Mouse (Mus musculus) liver, embryonic 14.5 days (tissue): Measurements from ENCODE around the gene Gimap5. TPM values are rescaled to one million over a fixed set of nuclear protein-coding genes. Genes with fewer than 3 reads are reported as not detected.

Experiments
- ATAC-seq: fragments of 200-750 bp; cut with Nextera tagmentation; 2 replicates; pipeline ENCODE4 v1.8.0; 2017; ENCODE audit warnings: moderate number of reproducible peaks, mild to moderate bottlenecking, moderate library complexity; ENCODE audit not compliant: insufficient read depth
- DNase-seq, 3 experiments: peaks; one replicate each; pipeline ENCODE4 v3.0.0-alpha.2; 2012 to 2013; ENCODE audit warnings: low read depth in 3 of 3, low spot score in 3 of 3
- H3K27ac ChIP-seq: fragments of 300-500 bp; sonication (generic); 2 replicates; pipeline ENCODE4 v1.5.1; 2014; ENCODE audit warnings: moderate library complexity, mild to moderate bottlenecking, control low read depth, inconsistent platforms
- H3K27me3 ChIP-seq: fragments of 300-500 bp; sonication (generic); 2 replicates; pipeline ENCODE4 v1.6.1; 2014; ENCODE audit warnings: mild to moderate bottlenecking, low read length, moderate library complexity; ENCODE audit not compliant: control insufficient read depth, insufficient read depth
- H3K36me3 ChIP-seq: fragments of 300-500 bp; sonication (generic); replicated peaks from 2 replicates; pipeline ENCODE4 v1.6.1; 2014; ENCODE audit warnings: low read depth; ENCODE audit not compliant: control insufficient read depth, insufficient read depth
- H3K4me1 ChIP-seq, 2 experiments: fragments of 200-500 bp in 1 of 2; fragments of 300-500 bp in 1 of 2; sonication (generic) in 1 of 2; replicated peaks; 2 replicates each; pipeline ENCODE4 v1.6.1; 2012 to 2014; ENCODE audit warnings: antibody characterized with exemption in 1 of 2, inconsistent platforms in 1 of 2, low read length in 1 of 2; ENCODE audit not compliant: control insufficient read depth in 2 of 2, insufficient read depth in 2 of 2
- H3K4me2 ChIP-seq: fragments of 300-500 bp; sonication (generic); 2 replicates; pipeline ENCODE4 v1.6.1; 2014; ENCODE audit warnings: low read depth, mild to moderate bottlenecking, control low read depth, moderate library complexity
- H3K4me3 ChIP-seq, 2 experiments: fragments of 200-500 bp in 1 of 2; fragments of 300-500 bp in 1 of 2; sonication (generic) in 1 of 2; 2 replicates each; pipeline ENCODE4 v1.5.1; 2012 to 2014; ENCODE audit warnings: low read depth in 2 of 2, low read length in 2 of 2, mild to moderate bottlenecking in 2 of 2, control low read depth in 1 of 2, inconsistent platforms in 1 of 2, moderate library complexity in 1 of 2; ENCODE audit not compliant: insufficient read depth in 1 of 2
- H3K9ac ChIP-seq: fragments of 300-500 bp; sonication (generic); replicated peaks from 2 replicates; pipeline ENCODE4 v1.6.1; 2014; ENCODE audit warnings: mild to moderate bottlenecking, control low read depth, moderate library complexity
- H3K9me3 ChIP-seq: fragments of 300-500 bp; sonication (generic); 2 replicates; pipeline ENCODE4 v1.6.1; 2016; ENCODE audit warnings: low read length, mixed read lengths; ENCODE audit not compliant: control insufficient read depth
- CTCF ChIP-seq: IDR thresholded peaks from 2 replicates; pipeline ENCODE4 v1.5.1; 2016; ENCODE audit warnings: antibody characterized with exemption, low read depth, control low read depth
- EP300 ChIP-seq: IDR thresholded peaks from 2 replicates; pipeline ENCODE4 v1.6.1; 2016; ENCODE audit warnings: antibody characterized with exemption, low read depth
- polyA plus RNA-seq, 2 experiments: library from polyadenylated mRNA; depleted of rRNA in 1 of 2; stranded (reverse) in 1 of 2; unstranded in 1 of 2; fragments of >200 nt; fragmentation: Nextera tagmentation in 1 of 2; extraction: Ambion mirVana in 1 of 2; gene quantifications; 2 replicates each; pipeline versions ENCODE4 v1.2.1 to v1.2.3; 2012 to 2014

The Gimap5 gene
- polyA plus RNA-seq, 2 experiments: 1.8 to 2.7 TPM

- H3K4me3 ChIP-seq: no peak overlapping the region
- TF ChIP-seq CTCF: no peak
- TF ChIP-seq EP300: no peak
- H3K9me3 ChIP-seq: no peaks in the 10 kb centered on the region
These were observed 57.5 kb downstream of the Gimap5 start for GRCm38 (mm10) chr6:48803406-48804051.

More at GRCm38 (mm10) chr6:48803406-48804051, 57.5 kb downstream of the Gimap5 start:
- Histone ChIP-seq H3K4me1 (no peaks in the 10 kb centered on the region), H3K27ac (no peak overlapping the region), H3K4me2 (no peak overlapping the region), H3K36me3 (no peaks in the 10 kb centered on the region), H3K27me3 (no peaks in the 10 kb centered on the region), H3K9ac (no peak overlapping the region)
- ATAC-seq (no peak), DNase-seq (no peak)

Other genes with a start within 250 kb of the Gimap5 start
- 0.75 and 1.0 TPM in 2 replicates for gene Atp6v0e2, start 208.6 kb upstream of the Gimap5 start, polyA plus RNA-seq (2012; rRNA removed)
- gene Atp6v0e2, start 208.6 kb upstream of the Gimap5 start, polyA plus RNA-seq (2014; fragmentation: Nextera tagmentation; extraction: Ambion mirVana): 0.77 and 0.81 TPM in 2 replicates
- gene Lrrc61, start 191.4 kb upstream of the Gimap5 start, polyA plus RNA-seq (2012; rRNA removed): 2.8 and 3.0 TPM in 2 replicates
- gene Lrrc61, start 191.4 kb upstream of the Gimap5 start, polyA plus RNA-seq (2014; fragmentation: Nextera tagmentation; extraction: Ambion mirVana): 1.3 and 1.7 TPM in 2 replicates
- 11.3 and 12.0 TPM in 2 replicates for gene Rarres2, start 173.4 kb upstream of the Gimap5 start, polyA plus RNA-seq (2012; rRNA removed)
- 16.3 and 20.0 TPM in 2 replicates for gene Rarres2, start 173.4 kb upstream of the Gimap5 start, polyA plus RNA-seq (2014; fragmentation: Nextera tagmentation; extraction: Ambion mirVana)
- gene Gm45021, start 156.6 kb upstream of the Gimap5 start, polyA plus RNA-seq (2012; rRNA removed): not detected in 2 replicates
- not detected in 2 replicates for gene Gm45021, start 156.6 kb upstream of the Gimap5 start, polyA plus RNA-seq (2014; fragmentation: Nextera tagmentation; extraction: Ambion mirVana)
- gene Repin1, start 152.3 kb upstream of the Gimap5 start, polyA plus RNA-seq (2012; rRNA removed): 7.1 and 7.3 TPM in 2 replicates
- gene Repin1, start 152.3 kb upstream of the Gimap5 start, polyA plus RNA-seq (2014; fragmentation: Nextera tagmentation; extraction: Ambion mirVana): 6.3 and 6.5 TPM in 2 replicates
- not detected in 2 replicates for gene Gm44965, start 152.3 kb upstream of the Gimap5 start, polyA plus RNA-seq (2012; rRNA removed)
- not detected in 2 replicates for gene Gm44965, start 152.3 kb upstream of the Gimap5 start, polyA plus RNA-seq (2014; fragmentation: Nextera tagmentation; extraction: Ambion mirVana)
- 1.0 TPM in 2 replicates for gene Zfp775, start 144.1 kb upstream of the Gimap5 start, polyA plus RNA-seq (2012; rRNA removed)
- 1.4 and 1.7 TPM in 2 replicates for gene Zfp775, start 144.1 kb upstream of the Gimap5 start, polyA plus RNA-seq (2014; fragmentation: Nextera tagmentation; extraction: Ambion mirVana)
- gene AI854703, start 119.4 kb upstream of the Gimap5 start, polyA plus RNA-seq (2012; rRNA removed): 0.31 and 0.34 TPM in 2 replicates
- gene AI854703, start 119.4 kb upstream of the Gimap5 start, polyA plus RNA-seq (2014; fragmentation: Nextera tagmentation; extraction: Ambion mirVana): 0.06 and 0.27 TPM in 2 replicates
- gene Gimap8, start 99.0 kb upstream of the Gimap5 start, polyA plus RNA-seq (2012; rRNA removed): 0.90 and 1.3 TPM in 2 replicates
- gene Gimap8, start 99.0 kb upstream of the Gimap5 start, polyA plus RNA-seq (2014; fragmentation: Nextera tagmentation; extraction: Ambion mirVana): 0.17 and 0.18 TPM in 2 replicates
- gene Gimap9, start 70.1 kb upstream of the Gimap5 start, polyA plus RNA-seq (2012; rRNA removed): 3.9 and 7.2 TPM in 2 replicates
- gene Gimap9, start 70.1 kb upstream of the Gimap5 start, polyA plus RNA-seq (2014; fragmentation: Nextera tagmentation; extraction: Ambion mirVana): 8.0 and 10.6 TPM in 2 replicates
- 5.0 and 6.2 TPM in 2 replicates for gene Gimap4, start 61.6 kb upstream of the Gimap5 start, polyA plus RNA-seq (2012; rRNA removed)
- gene Gimap4, start 61.6 kb upstream of the Gimap5 start, polyA plus RNA-seq (2014; fragmentation: Nextera tagmentation; extraction: Ambion mirVana): 8.3 and 8.8 TPM in 2 replicates
- 2.7 and 4.3 TPM in 2 replicates for gene Gimap6, start 38.0 kb upstream of the Gimap5 start, polyA plus RNA-seq (2012; rRNA removed)
- 6.6 and 6.8 TPM in 2 replicates for gene Gimap6, start 38.0 kb upstream of the Gimap5 start, polyA plus RNA-seq (2014; fragmentation: Nextera tagmentation; extraction: Ambion mirVana)
- 0.39 TPM in 1 of 2 replicates, not detected in the other for gene Gm28053, start 27.6 kb upstream of the Gimap5 start, polyA plus RNA-seq (2012; rRNA removed)
- gene Gm28053, start 27.6 kb upstream of the Gimap5 start, polyA plus RNA-seq (2014; fragmentation: Nextera tagmentation; extraction: Ambion mirVana): 0.48 and 1.0 TPM in 2 replicates
- 0.06 TPM in 1 of 2 replicates, not detected in the other for gene Gimap7, start 27.6 kb upstream of the Gimap5 start, polyA plus RNA-seq (2012; rRNA removed)
- gene Gimap7, start 27.6 kb upstream of the Gimap5 start, polyA plus RNA-seq (2014; fragmentation: Nextera tagmentation; extraction: Ambion mirVana): 0.10 TPM in 1 of 2 replicates, not detected in the other
- gene Gimap1, start 7.1 kb upstream of the Gimap5 start, polyA plus RNA-seq (2012; rRNA removed): 1.1 and 1.8 TPM in 2 replicates
- gene Gimap1, start 7.1 kb upstream of the Gimap5 start, polyA plus RNA-seq (2014; fragmentation: Nextera tagmentation; extraction: Ambion mirVana): 3.2 and 5.5 TPM in 2 replicates
- gene Gimap3, start 24.7 kb downstream of the Gimap5 start, polyA plus RNA-seq (2012; rRNA removed): 0.05 and 0.06 TPM in 2 replicates
- gene Gimap3, start 24.7 kb downstream of the Gimap5 start, polyA plus RNA-seq (2014; fragmentation: Nextera tagmentation; extraction: Ambion mirVana): not detected in 2 replicates
- 34.5 and 37.1 TPM in 2 replicates for gene Tmem176a, start 94.7 kb downstream of the Gimap5 start, polyA plus RNA-seq (2012; rRNA removed)
- 112 and 126 TPM in 2 replicates for gene Tmem176a, start 94.7 kb downstream of the Gimap5 start, polyA plus RNA-seq (2014; fragmentation: Nextera tagmentation; extraction: Ambion mirVana)
- 94.7 and 107 TPM in 2 replicates for gene Tmem176b, start 95.3 kb downstream of the Gimap5 start, polyA plus RNA-seq (2012; rRNA removed)
- 146 and 152 TPM in 2 replicates for gene Tmem176b, start 95.3 kb downstream of the Gimap5 start, polyA plus RNA-seq (2014; fragmentation: Nextera tagmentation; extraction: Ambion mirVana)
- 0.02 TPM in 1 of 2 replicates, not detected in the other for gene Aoc1, start 126.7 kb downstream of the Gimap5 start, polyA plus RNA-seq (2012; rRNA removed)
- gene Aoc1, start 126.7 kb downstream of the Gimap5 start, polyA plus RNA-seq (2014; fragmentation: Nextera tagmentation; extraction: Ambion mirVana): not detected in 2 replicates
- not detected in 2 replicates for gene 1600015I10Rik, start 183.7 kb downstream of the Gimap5 start, polyA plus RNA-seq (2012; rRNA removed)
- not detected in 2 replicates for gene 1600015I10Rik, start 183.7 kb downstream of the Gimap5 start, polyA plus RNA-seq (2014; fragmentation: Nextera tagmentation; extraction: Ambion mirVana)
- gene Doxl2, start 228.8 kb downstream of the Gimap5 start, polyA plus RNA-seq (2012; rRNA removed): not detected in 2 replicates
- gene Doxl2, start 228.8 kb downstream of the Gimap5 start, polyA plus RNA-seq (2014; fragmentation: Nextera tagmentation; extraction: Ambion mirVana): not detected in 2 replicates
- not detected in 2 replicates for gene Svs1, start 240.7 kb downstream of the Gimap5 start, polyA plus RNA-seq (2012; rRNA removed)
- gene Svs1, start 240.7 kb downstream of the Gimap5 start, polyA plus RNA-seq (2014; fragmentation: Nextera tagmentation; extraction: Ambion mirVana): not detected in 2 replicates